Mouse (Mus musculus): ENCODE data around the gene Clec2l. TPM values are rescaled to one million over a fixed set of nuclear protein-coding genes. Genes with fewer than 3 reads are reported as not detected.

Gene Clec2l
- polyA plus RNA-seq (2014; fragmentation: Nextera tagmentation; extraction: Ambion mirVana) = 8.8 and 9.3 TPM in 2 replicates

DNA sequence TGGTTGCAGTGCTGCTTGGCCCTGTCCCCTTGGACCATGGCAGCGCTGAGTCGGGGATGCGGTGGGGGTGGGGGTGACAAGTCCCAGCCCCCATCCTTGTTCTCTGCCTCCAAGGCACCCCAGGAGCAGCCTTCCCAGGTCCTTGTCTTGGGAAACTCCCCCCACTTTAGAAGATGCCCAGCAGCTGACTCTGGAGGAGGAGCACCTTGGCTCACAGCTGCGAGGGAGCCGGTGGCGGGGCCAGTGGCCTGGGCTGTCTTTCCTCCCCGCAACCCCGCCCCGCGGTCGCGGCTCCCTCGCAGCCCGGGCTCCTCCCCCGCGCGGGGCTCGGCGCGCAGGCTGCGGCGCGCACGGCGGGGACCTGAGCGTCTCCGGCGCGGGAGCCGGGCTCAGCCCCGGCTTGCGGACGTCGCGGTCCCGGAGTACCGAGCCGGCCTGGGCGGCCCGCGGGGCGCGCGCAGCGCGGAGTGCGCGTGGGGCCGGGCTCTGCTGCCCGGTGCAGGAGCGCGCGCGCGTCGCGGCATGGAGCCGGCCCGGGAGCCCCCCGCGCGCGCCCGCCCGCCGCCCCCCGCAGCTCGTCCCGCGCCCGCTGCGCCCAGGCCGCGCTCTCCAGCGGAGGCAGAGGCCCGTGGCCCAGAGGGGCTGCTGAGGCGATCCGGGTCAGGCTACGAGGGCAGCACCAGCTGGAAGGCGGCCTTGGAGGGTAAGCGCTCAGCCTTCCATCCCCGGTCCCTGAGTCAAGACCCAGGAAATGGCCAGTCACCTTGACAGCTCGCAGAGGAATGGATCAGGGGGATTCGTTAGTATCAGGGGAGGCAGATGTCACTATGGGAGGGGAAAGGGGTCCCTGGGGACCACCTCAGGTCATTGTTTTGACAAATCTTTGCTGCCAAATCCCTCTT is at the start of gene Clec2l:
TSS of gene Clec2l (plus strand) at position 356 of the 902 bp plus-strand sequence.
- H3K4me1 ChIP-seq (ENCODE audit: control insufficient read depth, insufficient read depth, low read length) = no peaks in the 10 kb centered on the region
- peak within 1 kb of the TSS; percentile 74 for H3K9ac ChIP-seq (ENCODE audit: low read length)
- ATAC-seq (peak; percentile 88), DNase-seq (ENCODE audit: low spot score) (peak; percentile 63)
- H3K27ac ChIP-seq (ENCODE audit: low read depth, low read length) = 0 out of 2 replicates have a peak within 1 kb of the TSS, but pooled peaks have one; percentile 16
- peak within 1 kb of the TSS; percentile 51 for H3K4me3 ChIP-seq (ENCODE audit: low read depth, low read length)
- no peaks in the 10 kb centered on the region for H3K9me3 ChIP-seq (replicated peaks; ENCODE audit: control insufficient read depth, low read length)
- WGBS = under 1% methylated on average over 65 of the region's 84 CpGs
- no peaks in the 10 kb centered on the region for H3K36me3 ChIP-seq (ENCODE audit: control insufficient read depth, insufficient read depth, low read length)
- 0 out of 2 replicates have a peak, but pooled peaks cover 9% of the 10 kb centered on the region for H3K27me3 ChIP-seq (replicated peaks; ENCODE audit: control insufficient read depth, insufficient read depth, low read length)
- H3K4me2 ChIP-seq (ENCODE audit: low read length) = peak within 1 kb of the TSS; percentile 83

- H3K36me3 ChIP-seq (ENCODE audit: control insufficient read depth, insufficient read depth, low read length) = peaks cover 28% of the 10 kb centered on the region
- 75% methylated on average over 1 of the region's 1 CpGs for WGBS
- no peak for ATAC-seq
Observed at GRCm38 (mm10) chr6:38622406-38622805, 40.5 kb upstream of the Clec2l start.

DNA sequence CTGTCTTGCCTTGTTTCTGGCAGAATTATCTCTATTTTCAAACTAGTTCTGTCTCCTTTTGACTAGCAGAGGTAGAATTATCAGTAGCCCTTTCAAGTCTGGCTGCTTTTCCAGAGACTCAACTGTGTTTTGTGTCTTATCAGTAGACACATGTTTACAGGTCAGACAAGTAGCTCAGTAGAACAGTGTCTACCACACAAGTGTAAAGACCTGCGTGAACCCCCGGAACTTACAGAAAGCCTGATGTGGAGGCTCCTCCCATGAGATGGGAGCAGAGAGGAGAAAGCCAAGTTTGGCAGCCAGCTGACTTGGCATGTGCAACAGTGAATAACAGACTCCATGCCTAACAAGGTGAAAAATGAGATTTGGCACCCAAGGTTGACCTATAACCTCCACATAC is 39.4 kb upstream of the Clec2l start:
- peaks cover 18% of the 10 kb centered on the region for H3K36me3 ChIP-seq (ENCODE audit: control insufficient read depth, insufficient read depth, low read length)
- no peak overlapping the region for H3K9ac ChIP-seq (ENCODE audit: low read length)
- H3K27ac ChIP-seq (ENCODE audit: low read depth, low read length) = no peak overlapping the region
- DNase-seq (ENCODE audit: low spot score) (no peak), ATAC-seq (no peak)
- H3K4me2 ChIP-seq (ENCODE audit: low read length) = no peak overlapping the region
- no peaks in the 10 kb centered on the region for H3K27me3 ChIP-seq (replicated peaks; ENCODE audit: control insufficient read depth, insufficient read depth, low read length)
- WGBS = 87% methylated on average over 2 of the region's 2 CpGs
- no peaks in the 10 kb centered on the region for H3K4me1 ChIP-seq (ENCODE audit: control insufficient read depth, insufficient read depth, low read length)
- H3K9me3 ChIP-seq (replicated peaks; ENCODE audit: control insufficient read depth, low read length) = no peaks in the 10 kb centered on the region
- H3K4me3 ChIP-seq (ENCODE audit: low read depth, low read length) = no peak overlapping the region

More at GRCm38 (mm10) chr6:38622406-38622805, 40.5 kb upstream of the Clec2l start:
- Histone ChIP-seq H3K27ac (ENCODE audit: low read depth, low read length) (no peak overlapping the region), H3K27me3 (replicated peaks; ENCODE audit: control insufficient read depth, insufficient read depth, low read length) (no peaks in the 10 kb centered on the region), H3K4me2 (ENCODE audit: low read length) (no peak overlapping the region), H3K9ac (ENCODE audit: low read length) (no peak overlapping the region), H3K9me3 (replicated peaks; ENCODE audit: control insufficient read depth, low read length) (0 out of 2 replicates have a peak, but pooled peaks cover 4% of the 10 kb centered on the region), H3K4me1 (ENCODE audit: control insufficient read depth, insufficient read depth, low read length) (no peaks in the 10 kb centered on the region), H3K4me3 (ENCODE audit: low read depth, low read length) (no peak overlapping the region)
- no peak for DNase-seq (ENCODE audit: low spot score)

- DNase-seq (ENCODE audit: low spot score) (no peak), ATAC-seq (no peak)
Observed at GRCm38 (mm10) chr6:38624439-38624838, 38.4 kb upstream of the Clec2l start.

GRCm38 (mm10) chr6:38626086-38626485 is 36.8 kb upstream of the Clec2l start:
- peaks cover 6% of the 10 kb centered on the region; the same call in 1 of the 2 replicates for H3K36me3 ChIP-seq (ENCODE audit: control insufficient read depth, insufficient read depth, low read length)
- WGBS = 92% methylated on average over 5 of the region's 5 CpGs
- H3K4me3 ChIP-seq (ENCODE audit: low read depth, low read length) = no peak overlapping the region
- H3K9me3 ChIP-seq (replicated peaks; ENCODE audit: control insufficient read depth, low read length) = no peaks in the 10 kb centered on the region
- ATAC-seq = no peak
- no peak overlapping the region for H3K4me2 ChIP-seq (ENCODE audit: low read length)
- no peaks in the 10 kb centered on the region for H3K27me3 ChIP-seq (replicated peaks; ENCODE audit: control insufficient read depth, insufficient read depth, low read length)
- no peak overlapping the region for H3K27ac ChIP-seq (ENCODE audit: low read depth, low read length)
- no peaks in the 10 kb centered on the region for H3K4me1 ChIP-seq (ENCODE audit: control insufficient read depth, insufficient read depth, low read length)
- H3K9ac ChIP-seq (ENCODE audit: low read length) = no peak overlapping the region
- DNase-seq (ENCODE audit: low spot score) = no peak

More at GRCm38 (mm10) chr6:38624439-38624838, 38.4 kb upstream of the Clec2l start:
- H3K4me1 ChIP-seq (ENCODE audit: control insufficient read depth, insufficient read depth, low read length) = no peaks in the 10 kb centered on the region
- no peaks in the 10 kb centered on the region for H3K27me3 ChIP-seq (replicated peaks; ENCODE audit: control insufficient read depth, insufficient read depth, low read length)
- no peak overlapping the region for H3K27ac ChIP-seq (ENCODE audit: low read depth, low read length)
- H3K4me2 ChIP-seq (ENCODE audit: low read length) = no peak overlapping the region
- H3K36me3 ChIP-seq (ENCODE audit: control insufficient read depth, insufficient read depth, low read length) = peaks cover 12% of the 10 kb centered on the region
- H3K4me3 ChIP-seq (ENCODE audit: low read depth, low read length) = no peak overlapping the region
- H3K9ac ChIP-seq (ENCODE audit: low read length) = no peak overlapping the region
- H3K9me3 ChIP-seq (replicated peaks; ENCODE audit: control insufficient read depth, low read length) = no peaks in the 10 kb centered on the region
- 64% methylated on average over 1 of the region's 1 CpGs for WGBS

DNA sequence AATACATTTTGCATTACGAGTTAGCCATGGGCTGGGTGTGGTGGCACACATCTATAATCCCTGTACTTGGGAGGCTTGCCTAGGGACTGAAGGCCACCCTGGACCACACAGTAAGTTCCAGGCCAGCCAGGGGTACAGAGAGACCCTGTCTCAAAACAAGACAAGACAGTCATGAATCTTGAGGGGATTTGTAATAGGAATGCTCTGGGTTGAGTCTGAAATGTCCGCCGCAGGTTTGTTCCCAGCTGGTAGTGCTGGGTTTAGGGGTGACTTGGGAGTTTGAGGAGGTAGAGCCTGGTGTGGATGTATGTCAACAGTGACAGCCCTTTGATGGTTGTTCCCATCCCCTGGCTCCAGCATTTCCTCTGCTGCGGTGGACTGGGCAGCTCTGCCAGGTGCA is 35.8 kb upstream of the Clec2l start:
- no peak overlapping the region for H3K4me3 ChIP-seq (ENCODE audit: low read depth, low read length)
- 98% methylated on average over 4 of the region's 4 CpGs for WGBS
- H3K9me3 ChIP-seq (replicated peaks; ENCODE audit: control insufficient read depth, low read length) = no peaks in the 10 kb centered on the region
- H3K36me3 ChIP-seq (ENCODE audit: control insufficient read depth, insufficient read depth, low read length) = peaks cover 6% of the 10 kb centered on the region; the same call in 1 of the 2 replicates
- no peak overlapping the region for H3K27ac ChIP-seq (ENCODE audit: low read depth, low read length)
- H3K27me3 ChIP-seq (replicated peaks; ENCODE audit: control insufficient read depth, insufficient read depth, low read length) = no peaks in the 10 kb centered on the region
- H3K4me2 ChIP-seq (ENCODE audit: low read length) = no peak overlapping the region
- no peaks in the 10 kb centered on the region for H3K4me1 ChIP-seq (ENCODE audit: control insufficient read depth, insufficient read depth, low read length)
- no peak overlapping the region for H3K9ac ChIP-seq (ENCODE audit: low read length)
- DNase-seq (ENCODE audit: low spot score) (no peak), ATAC-seq (no peak)

DNA sequence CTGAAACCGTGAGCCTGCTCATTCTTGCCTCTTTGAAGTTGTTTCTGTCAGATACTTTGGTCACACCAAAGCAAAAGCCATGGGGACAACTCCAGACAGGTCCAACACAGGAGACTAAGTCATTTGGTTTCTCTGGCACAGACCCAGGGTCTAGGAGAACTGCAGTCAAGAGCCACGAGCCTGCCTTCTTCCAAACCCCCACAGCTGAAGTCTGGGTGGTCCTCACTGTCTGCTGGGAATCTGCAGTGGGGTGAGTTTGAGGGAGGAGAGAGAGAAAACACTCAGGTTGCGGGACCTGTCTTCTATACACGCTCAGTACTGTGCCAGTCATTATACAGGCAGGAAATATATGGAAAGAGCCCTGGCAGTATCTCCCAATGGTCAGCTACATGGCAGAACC is 35.4 kb upstream of the Clec2l start:
- WGBS = 74% methylated on average over 4 of the region's 4 CpGs
- no peak overlapping the region for H3K27ac ChIP-seq (ENCODE audit: low read depth, low read length)
- ATAC-seq = no peak

DNA sequence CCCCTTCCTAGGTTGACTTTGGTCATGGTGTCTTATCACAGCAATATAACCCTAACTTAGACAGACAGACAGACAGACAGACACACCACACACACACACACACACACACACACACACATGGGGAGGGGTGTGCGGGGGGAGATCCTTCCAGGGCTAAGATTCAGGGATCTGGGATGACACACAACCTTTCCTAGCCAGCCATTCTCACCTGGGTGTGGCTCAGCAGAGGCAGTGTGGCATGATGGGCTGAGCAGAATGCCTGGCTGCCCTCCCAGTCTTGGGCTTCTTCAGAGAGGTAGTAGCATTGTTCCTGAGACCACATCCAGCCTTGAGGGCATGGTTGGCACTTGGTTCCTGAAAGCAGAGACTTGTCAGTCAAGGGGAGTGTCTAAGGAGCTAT is 33.3 kb upstream of the Clec2l start:
- ATAC-seq = no peak
- 93% methylated on average over 1 of the region's 1 CpGs for WGBS

More for the DNA sequence above, 35.4 kb upstream of the Clec2l start:
- Histone ChIP-seq H3K4me1 (ENCODE audit: control insufficient read depth, insufficient read depth, low read length) (no peaks in the 10 kb centered on the region), H3K36me3 (ENCODE audit: control insufficient read depth, insufficient read depth, low read length) (peaks cover 6% of the 10 kb centered on the region; the same call in 1 of the 2 replicates), H3K4me3 (ENCODE audit: low read depth, low read length) (no peak overlapping the region), H3K9me3 (replicated peaks; ENCODE audit: control insufficient read depth, low read length) (no peaks in the 10 kb centered on the region), H3K9ac (ENCODE audit: low read length) (no peak overlapping the region), H3K27me3 (replicated peaks; ENCODE audit: control insufficient read depth, insufficient read depth, low read length) (no peaks in the 10 kb centered on the region), H3K4me2 (ENCODE audit: low read length) (no peak overlapping the region)
- DNase-seq (ENCODE audit: low spot score) = no peak

GRCm38 (mm10) chr6:38632826-38633225 is 30.0 kb upstream of the Clec2l start:
- no peak overlapping the region for H3K4me3 ChIP-seq (ENCODE audit: low read depth, low read length)
- no peak overlapping the region for H3K27ac ChIP-seq (ENCODE audit: low read depth, low read length)
- no peak overlapping the region for H3K9ac ChIP-seq (ENCODE audit: low read length)
- no peaks in the 10 kb centered on the region for H3K9me3 ChIP-seq (replicated peaks; ENCODE audit: control insufficient read depth, low read length)
- no peaks in the 10 kb centered on the region for H3K36me3 ChIP-seq (ENCODE audit: control insufficient read depth, insufficient read depth, low read length)
- DNase-seq (ENCODE audit: low spot score) = no peak
- no peak overlapping the region for H3K4me2 ChIP-seq (ENCODE audit: low read length)
- ATAC-seq = no peak
- WGBS = 83% methylated on average over 2 of the region's 2 CpGs
- H3K27me3 ChIP-seq (replicated peaks; ENCODE audit: control insufficient read depth, insufficient read depth, low read length) = peaks cover 33% of the 10 kb centered on the region
- H3K4me1 ChIP-seq (ENCODE audit: control insufficient read depth, insufficient read depth, low read length) = peaks cover 7% of the 10 kb centered on the region; the same call in 1 of the 2 replicates

More for the DNA sequence above, 33.3 kb upstream of the Clec2l start:
- Histone ChIP-seq H3K9ac (ENCODE audit: low read length) (no peak overlapping the region), H3K27ac (ENCODE audit: low read depth, low read length) (no peak overlapping the region), H3K4me2 (ENCODE audit: low read length) (no peak overlapping the region), H3K9me3 (replicated peaks; ENCODE audit: control insufficient read depth, low read length) (no peaks in the 10 kb centered on the region), H3K4me3 (ENCODE audit: low read depth, low read length) (no peak overlapping the region), H3K27me3 (replicated peaks; ENCODE audit: control insufficient read depth, insufficient read depth, low read length) (peaks cover 3% of the 10 kb centered on the region), H3K36me3 (ENCODE audit: control insufficient read depth, insufficient read depth, low read length) (no peaks in the 10 kb centered on the region), H3K4me1 (ENCODE audit: control insufficient read depth, insufficient read depth, low read length) (no peaks in the 10 kb centered on the region)
- no peak for DNase-seq (ENCODE audit: low spot score)
